Mouse (Mus musculus): ENCODE measurements around the gene Ccdc103. TPM values are rescaled to one million over a fixed set of nuclear protein-coding genes. Genes with fewer than 3 reads are reported as not detected.

Gene Ccdc103
- polyA plus RNA-seq, 1 experiment = 1.3 TPM

DNA sequence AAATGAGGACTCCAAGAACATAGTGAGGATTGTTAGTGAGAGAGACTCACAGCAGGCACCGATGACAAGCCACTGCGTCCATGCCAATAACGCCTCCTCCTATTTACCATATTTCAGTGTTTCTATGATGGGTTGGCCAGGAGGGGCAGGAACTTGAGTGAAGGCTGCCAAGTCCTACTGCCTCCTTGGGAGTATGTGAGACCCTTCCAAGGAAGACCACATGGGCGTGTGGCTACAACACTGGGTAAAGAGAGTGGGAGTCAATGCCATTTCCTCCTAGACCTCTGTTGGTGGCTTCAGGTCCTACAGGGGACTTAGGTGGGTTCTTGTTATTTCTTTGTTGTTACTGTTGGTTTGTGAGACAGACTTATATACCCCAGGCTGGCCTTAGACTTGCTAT, 20.2 kb downstream of the Ccdc103 start:
- Histone ChIP-seq H3K4me3 (replicated peaks; ENCODE audit: extremely low read depth, low read depth, low read length) (no peak overlapping the region), H3K4me1 (ENCODE audit: control insufficient read depth, insufficient read depth, low read length) (no peaks in the 10 kb centered on the region)
- TF ChIP-seq POLR2A (IDR thresholded peaks at IDR 0.05; ENCODE audit: borderline replicate concordance, extremely low read depth, low read depth, low read length) (no peak), CTCF (IDR thresholded peaks at IDR 0.05; ENCODE audit: insufficient read depth, low read length) (no peak)
- no peak for DNase-seq
- 41% methylated on average over 4 of the region's 4 CpGs for WGBS

GRCm38 (mm10) chr11:102902107-102902506, 21.1 kb downstream of the Ccdc103 start:
- no peak for DNase-seq
- H3K4me3 ChIP-seq (replicated peaks; ENCODE audit: extremely low read depth, low read depth, low read length) = no peak overlapping the region
- TF ChIP-seq POLR2A (IDR thresholded peaks at IDR 0.05; ENCODE audit: borderline replicate concordance, extremely low read depth, low read depth, low read length) (no peak), CTCF (IDR thresholded peaks at IDR 0.05; ENCODE audit: insufficient read depth, low read length) (no peak)
- H3K4me1 ChIP-seq (ENCODE audit: control insufficient read depth, insufficient read depth, low read length) = no peaks in the 10 kb centered on the region
- 85% methylated on average over 5 of the region's 5 CpGs for WGBS

DNA sequence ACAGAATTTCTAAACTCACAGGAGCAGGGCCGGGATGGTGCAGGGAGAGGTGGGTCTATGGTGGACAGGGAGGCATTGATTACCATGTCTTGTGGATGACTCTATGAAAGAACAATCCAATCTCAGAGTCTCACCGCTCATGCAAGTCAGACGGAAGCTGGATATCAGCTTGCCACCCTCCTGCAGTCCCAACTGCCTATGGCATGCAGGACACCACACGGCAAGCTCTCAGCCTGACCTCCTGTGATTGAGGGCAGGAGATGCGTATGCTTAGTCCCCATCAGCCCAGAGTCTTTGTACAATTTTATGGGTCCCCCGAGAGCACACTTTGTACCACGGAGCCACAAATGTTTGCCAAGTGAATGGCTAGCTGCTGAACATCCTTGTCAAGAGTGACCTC, 22.6 kb downstream of the Ccdc103 start:
- Histone ChIP-seq H3K4me3 (replicated peaks; ENCODE audit: extremely low read depth, low read depth, low read length) (no peak overlapping the region), H3K4me1 (ENCODE audit: control insufficient read depth, insufficient read depth, low read length) (no peaks in the 10 kb centered on the region)
- 83% methylated on average over 7 of the region's 7 CpGs for WGBS
- TF ChIP-seq CTCF (IDR thresholded peaks at IDR 0.05; ENCODE audit: insufficient read depth, low read length) (no peak), POLR2A (IDR thresholded peaks at IDR 0.05; ENCODE audit: borderline replicate concordance, extremely low read depth, low read depth, low read length) (no peak)
- DNase-seq = no peak

DNA sequence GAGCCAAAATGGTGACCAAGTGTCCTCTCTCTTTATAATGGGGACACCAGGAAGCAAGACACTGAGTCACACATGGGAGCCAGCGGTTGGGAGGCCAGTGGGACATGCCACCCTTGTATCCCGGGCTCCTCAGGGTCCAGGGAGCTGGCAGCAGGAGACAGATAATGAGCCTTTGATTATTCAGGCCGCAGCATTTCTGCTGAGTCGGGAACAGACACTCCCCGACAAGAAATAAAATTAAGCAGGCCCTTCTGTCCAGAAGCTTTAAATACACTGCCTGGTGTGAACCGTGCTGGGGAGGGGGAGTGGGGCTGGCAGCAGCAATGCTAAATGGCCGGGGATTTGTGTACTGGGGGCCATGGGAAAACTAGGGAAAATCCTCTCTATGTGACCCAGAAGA, 30.4 kb downstream of the Ccdc103 start:
- 87% methylated on average over 7 of the region's 7 CpGs for WGBS
- DNase-seq = no peak
- H3K4me1 ChIP-seq (ENCODE audit: control insufficient read depth, insufficient read depth, low read length) = no peaks in the 10 kb centered on the region
- no peak overlapping the region for H3K4me3 ChIP-seq (replicated peaks; ENCODE audit: extremely low read depth, low read depth, low read length)
- TF ChIP-seq CTCF (IDR thresholded peaks at IDR 0.05; ENCODE audit: insufficient read depth, low read length) (no peak), POLR2A (IDR thresholded peaks at IDR 0.05; ENCODE audit: borderline replicate concordance, extremely low read depth, low read depth, low read length) (no peak)

DNA sequence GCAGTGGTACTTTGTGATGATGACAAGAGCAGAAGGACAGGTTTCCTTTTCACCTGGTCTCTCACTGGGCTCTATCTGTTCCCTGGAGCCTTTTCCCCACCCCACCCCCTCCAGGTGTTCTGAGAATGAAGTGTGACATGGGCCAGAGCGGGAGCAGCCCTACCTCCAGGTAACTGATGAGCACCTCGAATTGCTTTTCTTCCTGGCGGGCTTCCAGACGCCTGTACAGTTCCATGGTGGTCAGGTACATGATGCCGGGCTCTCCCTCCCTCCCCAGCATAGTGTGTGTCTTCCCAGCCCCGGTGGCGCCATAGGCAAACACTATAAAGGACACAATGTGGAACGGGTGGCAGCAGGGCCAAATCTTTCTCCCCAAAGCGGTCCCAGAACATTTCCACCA, 34.4 kb downstream of the Ccdc103 start:
- Histone ChIP-seq H3K4me1 (ENCODE audit: control insufficient read depth, insufficient read depth, low read length) (no peaks in the 10 kb centered on the region), H3K4me3 (replicated peaks; ENCODE audit: extremely low read depth, low read depth, low read length) (no peak overlapping the region)
- WGBS = 89% methylated on average over 9 of the region's 9 CpGs
- no peak for DNase-seq
- no peak for TF ChIP-seq POLR2A (IDR thresholded peaks at IDR 0.05; ENCODE audit: borderline replicate concordance, extremely low read depth, low read depth, low read length)
- no peak for TF ChIP-seq CTCF (IDR thresholded peaks at IDR 0.05; ENCODE audit: insufficient read depth, low read length)

DNA sequence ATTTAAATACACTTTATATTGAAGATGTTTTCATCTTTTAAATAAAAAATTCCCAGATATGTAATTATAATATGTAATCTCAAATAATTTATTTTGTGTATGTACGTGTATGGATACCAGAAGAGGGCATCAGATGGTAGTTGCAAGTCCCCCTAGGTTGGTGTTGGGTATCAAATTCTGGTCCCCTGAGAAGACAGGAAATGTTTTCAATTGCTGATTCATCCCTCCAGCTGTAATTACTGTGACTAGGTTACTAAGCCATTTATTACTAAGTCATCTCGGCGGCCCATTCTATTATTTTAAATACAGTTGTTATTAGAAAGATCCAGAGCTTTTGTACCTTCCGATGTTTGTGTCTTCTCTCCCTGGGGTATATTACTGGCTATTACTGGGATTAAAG, 37.1 kb downstream of the Ccdc103 start:
- no peaks in the 10 kb centered on the region for H3K4me1 ChIP-seq (ENCODE audit: control insufficient read depth, insufficient read depth, low read length)
- no peak for DNase-seq
- H3K4me3 ChIP-seq (replicated peaks; ENCODE audit: extremely low read depth, low read depth, low read length) = no peak overlapping the region
- WGBS = 86% methylated on average over 4 of the region's 4 CpGs
- TF ChIP-seq CTCF (IDR thresholded peaks at IDR 0.05; ENCODE audit: insufficient read depth, low read length) (no peak), POLR2A (IDR thresholded peaks at IDR 0.05; ENCODE audit: borderline replicate concordance, extremely low read depth, low read depth, low read length) (no peak)

DNA sequence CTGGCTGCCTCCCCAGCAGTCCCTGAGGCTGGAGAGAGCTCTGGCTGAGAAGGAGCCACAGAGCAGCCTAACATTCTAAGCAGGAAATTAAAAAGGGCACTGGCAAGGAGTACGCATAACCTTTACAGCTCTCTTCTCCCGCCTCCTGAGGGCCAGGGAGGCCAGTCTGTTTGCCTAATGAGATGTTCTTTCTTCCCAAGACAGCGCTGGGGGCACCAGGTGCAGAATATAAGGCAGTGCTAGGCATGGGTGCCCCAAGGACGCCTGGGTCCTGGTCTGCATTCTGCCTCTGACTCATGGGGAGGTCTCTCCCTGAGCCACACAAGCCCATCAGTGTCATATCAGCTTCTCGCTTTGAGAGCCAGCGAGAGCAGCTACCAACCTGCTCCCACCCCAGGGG, 40.5 kb downstream of the Ccdc103 start:
- no peak for DNase-seq
- Histone ChIP-seq H3K4me1 (ENCODE audit: control insufficient read depth, insufficient read depth, low read length) (no peaks in the 10 kb centered on the region), H3K4me3 (replicated peaks; ENCODE audit: extremely low read depth, low read depth, low read length) (no peak overlapping the region)
- TF ChIP-seq CTCF (IDR thresholded peaks at IDR 0.05; ENCODE audit: insufficient read depth, low read length) (no peak), POLR2A (IDR thresholded peaks at IDR 0.05; ENCODE audit: borderline replicate concordance, extremely low read depth, low read depth, low read length) (no peak)
- 91% methylated on average over 6 of the region's 6 CpGs for WGBS

DNA sequence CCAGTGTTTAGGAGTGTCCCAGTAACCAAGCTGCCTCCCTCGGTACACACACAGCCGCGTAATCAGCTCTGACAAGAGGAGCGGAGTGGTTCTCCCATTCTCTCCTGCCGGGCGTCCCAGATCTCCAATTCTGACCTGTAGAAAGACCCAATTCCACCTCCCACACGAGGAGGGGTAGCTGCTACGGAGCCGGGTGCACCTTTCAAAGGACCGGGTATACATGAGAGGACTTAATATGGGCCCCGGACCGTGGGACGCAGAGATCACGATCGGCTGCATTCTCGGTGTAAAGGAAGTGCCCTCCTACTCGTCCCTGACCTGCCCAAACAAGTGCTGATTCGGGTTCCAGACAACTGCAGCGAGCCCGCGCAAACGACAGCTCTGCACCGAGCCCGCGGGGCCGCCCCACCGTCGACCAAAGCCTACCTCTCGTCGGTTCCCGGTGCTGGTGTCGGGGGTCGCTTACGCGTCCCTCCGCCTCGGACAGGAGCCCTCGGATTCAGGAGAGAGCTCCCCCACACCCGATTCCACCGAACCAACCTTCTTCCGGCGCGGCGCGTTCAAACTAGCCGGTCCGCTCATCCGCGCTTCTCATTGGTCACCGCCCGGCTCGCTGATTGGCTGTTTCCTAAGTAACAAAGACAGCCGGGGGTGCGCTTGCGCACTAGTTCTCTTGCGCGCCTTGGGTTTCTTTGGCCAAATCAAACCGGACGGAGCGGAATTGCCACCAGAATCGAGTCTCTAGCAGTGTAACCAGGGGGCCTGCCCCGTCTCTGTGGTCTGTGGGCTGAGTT, 43.8 kb downstream of the Ccdc103 start, which contains the start of gene Kif18b:
Gene Kif18b, minus strand, starts transcription at position 568 of the 794 bp plus-strand sequence.
- TF ChIP-seq POLR2A (IDR thresholded peaks at IDR 0.05; ENCODE audit: borderline replicate concordance, extremely low read depth, low read depth, low read length) (no peak), CTCF (IDR thresholded peaks at IDR 0.05; ENCODE audit: insufficient read depth, low read length) (no peak)
- no peaks in the 10 kb centered on the region for H3K4me1 ChIP-seq (ENCODE audit: control insufficient read depth, insufficient read depth, low read length)
- under 1% methylated on average over 62 of the region's 62 CpGs for WGBS

GRCm38 (mm10) chr11:102925351-102925717, 44.3 kb downstream of the Ccdc103 start:
- no peak for DNase-seq
- no peak for TF ChIP-seq CTCF (IDR thresholded peaks at IDR 0.05; ENCODE audit: insufficient read depth, low read length)
- no peak for TF ChIP-seq POLR2A (IDR thresholded peaks at IDR 0.05; ENCODE audit: borderline replicate concordance, extremely low read depth, low read depth, low read length)
- WGBS = 1% methylated on average over 10 of the region's 10 CpGs
- Histone ChIP-seq H3K4me1 (ENCODE audit: control insufficient read depth, insufficient read depth, low read length) (no peaks in the 10 kb centered on the region), H3K4me3 (replicated peaks; ENCODE audit: extremely low read depth, low read depth, low read length) (peak overlapping the region; percentile 75)

More for the DNA sequence above, 43.8 kb downstream of the Ccdc103 start, which contains the start of gene Kif18b:
- DNase-seq = peak; percentile 86
- H3K4me3 ChIP-seq (replicated peaks; ENCODE audit: extremely low read depth, low read depth, low read length) = peak within 1 kb of the TSS; percentile 75

DNA sequence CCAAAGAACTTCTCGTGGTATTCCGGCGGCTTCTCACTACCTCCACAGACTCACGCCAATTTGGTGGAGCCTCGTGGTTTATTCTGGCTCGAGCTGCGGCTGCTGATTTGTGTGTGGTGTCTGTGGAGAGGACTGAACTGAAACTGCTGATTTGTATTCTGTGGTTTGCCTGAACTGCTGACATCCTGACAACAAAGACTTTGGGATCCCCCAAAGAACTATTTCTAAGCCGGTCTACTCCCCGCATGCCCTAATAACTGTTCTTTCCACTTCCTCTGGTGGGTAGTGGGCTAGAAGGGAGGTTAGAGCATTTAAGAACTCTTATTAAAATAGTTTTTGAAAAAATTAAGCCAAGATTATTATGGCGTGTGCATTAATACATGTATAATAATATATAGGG, 49.7 kb downstream of the Ccdc103 start:
- WGBS = 83% methylated on average over 10 of the region's 10 CpGs
- Histone ChIP-seq H3K4me3 (replicated peaks; ENCODE audit: extremely low read depth, low read depth, low read length) (no peak overlapping the region), H3K4me1 (ENCODE audit: control insufficient read depth, insufficient read depth, low read length) (no peaks in the 10 kb centered on the region)
- TF ChIP-seq POLR2A (IDR thresholded peaks at IDR 0.05; ENCODE audit: borderline replicate concordance, extremely low read depth, low read depth, low read length) (no peak), CTCF (IDR thresholded peaks at IDR 0.05; ENCODE audit: insufficient read depth, low read length) (no peak)
- no peak for DNase-seq

Other genes starting within 250 kb of the Ccdc103 start
- not detected in 2 replicates for gene Meioc, start 217.5 kb upstream of the Ccdc103 start, polyA plus RNA-seq (2012; rRNA removed)
- gene Ccdc43, start 183.4 kb upstream of the Ccdc103 start, polyA plus RNA-seq (2012; rRNA removed) = 4.3 and 5.0 TPM in 2 replicates
- 3.3 and 3.6 TPM in 2 replicates for gene Adam11, start 119.8 kb upstream of the Ccdc103 start, polyA plus RNA-seq (2012; rRNA removed)
- 9.1 and 14.8 TPM in 2 replicates for gene Gjc1, start 61.5 kb upstream of the Ccdc103 start, polyA plus RNA-seq (2012; rRNA removed)
- 52.5 and 72.6 TPM in 2 replicates for gene Higd1b, start 45.4 kb upstream of the Ccdc103 start, polyA plus RNA-seq (2012; rRNA removed)
- 74.5 and 77.7 TPM in 2 replicates for gene Eftud2, start 219 bp upstream of the Ccdc103 start, polyA plus RNA-seq (2012; rRNA removed)
- gene Fam187a, start 4.0 kb downstream of the Ccdc103 start, polyA plus RNA-seq (2012; rRNA removed) = 0.11 and 0.19 TPM in 2 replicates
- gene Gfap, start 19.7 kb downstream of the Ccdc103 start, polyA plus RNA-seq (2012; rRNA removed) = 0.15 and 0.24 TPM in 2 replicates
- 0.61 and 0.99 TPM in 2 replicates for gene Kif18b, start 43.9 kb downstream of the Ccdc103 start, polyA plus RNA-seq (2012; rRNA removed)
- gene C1ql1, start 65.5 kb downstream of the Ccdc103 start, polyA plus RNA-seq (2012; rRNA removed) = 0.22 TPM in 2 replicates
- 24.0 and 32.2 TPM in 2 replicates for gene Nmt1, start 147.0 kb downstream of the Ccdc103 start, polyA plus RNA-seq (2012; rRNA removed)
- gene Dcakd, start 147.1 kb downstream of the Ccdc103 start, polyA plus RNA-seq (2012; rRNA removed) = 54.4 and 58.2 TPM in 2 replicates
- gene Plcd3, start 220.5 kb downstream of the Ccdc103 start, polyA plus RNA-seq (2012; rRNA removed) = 11.0 and 17.2 TPM in 2 replicates
- 41.1 and 46.5 TPM in 2 replicates for gene Acbd4, start 220.5 kb downstream of the Ccdc103 start, polyA plus RNA-seq (2012; rRNA removed)
- gene Hexim1, start 235.0 kb downstream of the Ccdc103 start, polyA plus RNA-seq (2012; rRNA removed) = 15.2 and 16.0 TPM in 2 replicates

Data from lung, adult 2 months (tissue).